Mouse (Mus musculus) heart, postnatal 14 days (tissue): ENCODE measurements around the gene Sult4a1. TPM values are rescaled to one million over a fixed set of nuclear protein-coding genes. Genes with fewer than 3 reads are reported as not detected.

Experiments
- DNase-seq, 2 experiments: peaks; one replicate each; pipeline ENCODE4 v3.0.0; 2021 to 2022
- intact Hi-C: fragments of 180-260 bp; cut with DNase I; formaldehyde crosslinking; loops from one replicate; pipeline ENCODE4 v1.15.1; 2025
- long read RNA-seq, 2 experiments: library from polyadenylated mRNA; stranded (forward); transcript quantifications; one replicate each; pipeline ENCODE4 v2.0.0; 2021
- total RNA-seq, 2 experiments: library from RNA; stranded (reverse); gene quantifications; 2 replicates each; pipeline ENCODE4 v1.2.3; 2021

Sult4a1 gene
- under 1 TPM; 0.14 to 0.17 TPM for total RNA-seq
- long read RNA-seq, experiment 1 = 0 reads
- long read RNA-seq, experiment 2, partial matches to known transcripts = 0 of 1 reads
- long read RNA-seq, experiment 2, other reads (novel, unspliced or antisense) = 0 of 1 reads

DNA sequence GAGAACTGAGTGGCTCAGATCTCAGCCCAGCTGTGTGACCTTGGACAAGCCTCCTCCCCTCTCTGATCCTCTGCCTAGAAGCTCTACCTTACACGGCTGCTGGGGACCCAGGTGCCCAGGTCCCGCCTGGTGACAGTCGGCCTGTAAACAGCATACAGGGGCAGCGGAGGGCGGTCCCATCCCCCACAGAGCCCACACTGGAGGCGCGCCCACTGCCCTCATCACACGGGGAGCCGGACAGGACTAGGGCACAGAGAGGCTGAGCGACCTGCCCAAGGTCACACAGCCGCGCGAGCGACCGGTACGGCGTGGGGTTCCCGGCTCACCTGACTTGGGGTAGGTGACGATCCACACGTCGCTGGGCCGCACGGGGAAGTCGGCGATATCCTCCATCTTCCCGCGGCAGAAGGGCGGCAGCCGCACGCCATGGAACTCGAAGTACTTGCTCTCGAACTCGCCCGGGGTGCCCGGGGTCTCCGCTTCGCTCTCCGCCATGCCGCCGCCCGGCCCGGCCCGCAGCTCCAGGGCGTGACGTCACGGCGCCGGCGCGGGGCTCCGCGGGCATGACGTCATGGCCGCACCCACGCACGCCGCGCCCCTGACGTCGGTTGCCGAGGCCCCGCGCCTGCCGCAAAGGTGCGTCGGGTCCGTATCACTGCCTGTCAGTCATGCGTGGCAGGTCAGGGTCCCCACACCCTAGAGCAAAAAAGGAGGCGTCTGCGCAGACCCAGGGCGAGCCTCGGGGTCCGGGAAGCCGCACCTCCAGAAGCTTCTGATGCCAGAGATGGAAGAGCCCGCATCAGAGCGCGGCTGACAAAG, at the start of gene Sult4a1:
Sult4a1 (minus strand) TSS at position 650 of the 819 bp plus-strand sequence.
- intact Hi-C loops = no loop called here
- no peak for DNase-seq

GRCm38 (mm10) chr15:84140929-84141328, 35.4 kb upstream of the Sult4a1 start:
- intact Hi-C loops = no loop called here
- no peak for DNase-seq

DNA sequence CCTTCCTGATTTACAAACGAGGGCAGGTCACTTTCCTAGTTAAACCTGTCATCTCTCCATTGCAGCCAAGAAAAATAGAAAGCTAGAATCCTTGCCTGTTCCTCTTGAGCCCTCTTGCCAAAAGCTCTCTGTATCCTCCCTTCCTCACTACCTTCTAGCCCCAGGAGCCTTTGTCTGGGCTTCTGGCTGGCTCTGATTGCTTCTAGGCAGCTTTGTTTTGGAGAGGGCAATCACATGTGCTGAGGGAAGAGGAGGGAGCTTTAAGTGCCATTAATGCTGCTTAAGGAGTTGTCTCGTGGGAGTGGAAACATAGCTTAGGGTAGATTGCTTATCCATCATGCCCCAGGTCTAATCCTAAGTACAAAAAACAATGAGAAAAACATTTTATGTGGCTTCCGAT, 34.6 kb upstream of the Sult4a1 start:
- DNase-seq = no peak
- intact Hi-C loops = no loop called here

DNA sequence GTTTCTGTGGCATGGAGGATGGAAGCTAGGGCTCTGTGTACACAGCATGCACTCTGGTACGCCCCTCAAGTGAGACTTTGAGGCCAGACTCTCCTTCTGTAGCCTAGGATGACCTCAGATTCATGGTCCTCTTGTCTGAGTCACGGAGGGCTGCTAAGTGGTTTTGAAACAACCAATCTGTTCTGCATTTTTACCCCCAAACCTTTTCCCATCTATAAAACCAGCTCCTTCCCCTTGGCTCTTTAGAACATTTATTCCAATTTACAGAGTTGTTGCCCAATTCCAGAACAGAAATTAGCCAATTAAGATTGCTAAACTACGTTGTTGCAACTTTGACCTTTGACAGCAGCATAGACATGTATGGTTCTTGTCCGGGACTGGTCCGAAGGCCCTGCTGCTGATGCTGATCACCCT, 34.0 kb upstream of the Sult4a1 start:
- no peak for DNase-seq
- intact Hi-C loops = no loop called here

DNA sequence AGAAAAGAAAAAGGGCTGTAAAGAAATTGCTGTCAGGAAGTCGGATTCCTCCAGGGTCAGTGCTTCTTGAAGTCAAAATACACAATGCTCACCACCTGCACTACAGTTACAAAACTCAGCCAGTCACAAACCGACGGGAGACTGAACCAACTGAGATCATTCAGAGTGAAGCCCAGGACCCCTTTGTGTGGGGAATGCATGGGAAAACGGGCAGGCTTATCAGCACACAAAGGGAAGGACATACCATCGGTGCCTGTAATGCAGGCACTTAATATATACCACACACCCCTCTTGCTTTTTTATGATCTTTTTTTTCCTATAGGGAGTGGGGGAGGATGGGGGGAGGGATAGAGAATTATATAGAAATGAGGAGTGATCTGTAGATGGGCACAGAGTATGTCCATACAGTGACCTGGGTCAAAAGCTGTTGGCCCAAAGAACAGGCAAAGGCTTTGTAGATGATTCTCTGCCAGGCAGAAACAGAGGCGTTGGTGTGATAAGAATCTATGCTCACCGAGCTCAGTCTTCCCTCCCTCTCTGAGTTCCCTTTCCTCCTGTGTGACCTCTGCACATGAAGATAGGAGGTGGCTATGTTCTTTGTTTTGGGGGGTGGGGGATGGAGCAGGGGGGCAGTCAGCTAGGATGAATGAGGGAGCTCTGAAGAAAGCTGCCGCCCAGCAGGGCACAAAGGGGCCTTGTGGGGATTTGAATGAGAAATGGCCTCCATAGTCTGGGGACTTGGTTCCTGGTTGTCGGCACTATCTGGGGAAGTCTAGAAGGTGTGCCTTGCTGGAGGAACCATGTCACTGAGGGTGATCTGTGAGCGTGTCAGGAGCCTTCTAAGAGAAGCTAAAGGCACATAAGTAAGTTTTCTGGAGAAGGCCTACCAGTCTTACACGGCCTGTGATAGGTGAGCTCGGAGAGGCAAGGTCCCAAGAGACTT, 31.2 kb upstream of the Sult4a1 start:
- intact Hi-C loops = no loop called here
- DNase-seq = no peak

- intact Hi-C loops = no loop called here
- peak in 1 of 2 experiments; percentile 47 for DNase-seq
Observed at GRCm38 (mm10) chr15:84135472-84135871, 29.9 kb upstream of the Sult4a1 start.

DNA sequence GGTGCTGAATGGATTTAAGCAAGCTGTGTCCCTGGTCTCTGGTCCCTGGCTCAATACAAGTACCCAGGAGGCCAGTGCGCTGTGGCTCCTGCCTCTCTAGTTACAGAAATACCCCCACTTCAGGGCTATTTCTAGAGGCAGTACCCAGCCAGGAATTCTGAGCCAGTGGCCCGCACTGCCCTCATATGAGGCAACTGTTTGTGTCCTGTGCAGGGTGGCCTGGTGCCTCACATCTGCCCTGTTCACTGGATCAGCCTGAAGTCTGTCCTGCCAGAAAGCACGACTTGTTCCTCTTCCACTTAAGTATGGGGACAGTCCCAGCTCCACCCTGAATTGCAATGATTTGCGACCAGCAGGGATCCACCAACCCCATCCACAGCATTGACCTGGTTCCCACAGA, 27.9 kb upstream of the Sult4a1 start:
- peak; percentile 54 to 67 for DNase-seq
- intact Hi-C loops = no loop called here

DNA sequence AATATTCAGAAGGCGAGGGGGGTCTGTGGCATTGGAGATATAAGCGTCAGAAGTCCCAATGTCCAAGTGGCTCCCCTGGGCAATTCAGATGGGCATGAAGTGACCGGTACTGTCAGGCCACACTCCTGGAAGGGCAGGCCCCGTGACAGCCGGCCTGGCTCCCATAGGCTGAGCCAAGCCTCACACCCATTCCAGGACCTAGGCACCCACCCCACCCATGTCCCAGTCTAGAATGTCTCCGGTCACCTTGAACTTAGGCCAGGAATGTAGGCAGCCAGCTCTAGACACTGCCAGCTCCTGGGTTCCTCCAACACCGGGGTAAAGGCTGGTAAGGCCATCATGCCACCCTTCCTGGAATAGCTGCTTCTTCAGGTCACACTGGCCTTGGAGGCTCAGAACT, 26.4 kb upstream of the Sult4a1 start:
- intact Hi-C loops = no loop called here
- DNase-seq = peak; percentile 62 to 76

DNA sequence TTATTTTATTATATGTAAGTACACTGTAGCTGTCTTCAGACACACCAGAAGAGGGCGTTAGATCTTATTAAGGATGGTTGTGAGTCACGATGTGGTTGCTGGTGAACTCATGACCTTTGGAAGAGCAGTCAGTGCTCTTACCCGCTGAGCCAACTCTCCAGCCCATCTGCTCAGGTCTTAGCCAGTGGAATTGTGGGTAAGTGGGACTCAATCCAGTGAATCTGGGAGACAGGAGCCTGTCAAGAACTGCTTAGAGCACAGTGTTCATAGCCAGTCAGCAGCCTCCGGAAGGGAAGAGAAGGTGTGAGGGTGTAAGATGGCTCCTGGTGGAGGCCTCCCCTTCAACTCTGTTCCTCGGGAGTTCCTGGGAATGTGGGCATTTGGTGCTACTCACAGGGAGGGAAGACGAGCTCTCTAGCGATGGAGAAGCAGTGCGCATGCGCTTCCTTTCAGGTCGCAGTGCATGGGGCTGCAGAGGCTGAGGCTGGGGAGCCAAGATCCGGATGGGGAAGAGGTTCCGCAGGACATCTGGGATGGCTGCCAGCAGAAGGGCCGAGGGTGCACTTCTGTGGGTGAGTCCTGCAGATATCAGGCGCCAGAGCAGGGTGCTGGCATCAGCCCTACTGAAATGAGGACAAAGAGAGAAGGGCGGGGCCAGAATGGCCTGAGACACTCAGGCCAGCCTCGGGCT, 25.7 kb upstream of the Sult4a1 start:
- DNase-seq = peak; percentile 79 to 87

GRCm38 (mm10) chr15:84126871-84127270, 21.3 kb upstream of the Sult4a1 start:
- intact Hi-C loops = no loop called here
- peak in 1 of 2 experiments; percentile 24 for DNase-seq

More for the DNA sequence above, 25.7 kb upstream of the Sult4a1 start:
- intact Hi-C loops = no loop called here

DNA sequence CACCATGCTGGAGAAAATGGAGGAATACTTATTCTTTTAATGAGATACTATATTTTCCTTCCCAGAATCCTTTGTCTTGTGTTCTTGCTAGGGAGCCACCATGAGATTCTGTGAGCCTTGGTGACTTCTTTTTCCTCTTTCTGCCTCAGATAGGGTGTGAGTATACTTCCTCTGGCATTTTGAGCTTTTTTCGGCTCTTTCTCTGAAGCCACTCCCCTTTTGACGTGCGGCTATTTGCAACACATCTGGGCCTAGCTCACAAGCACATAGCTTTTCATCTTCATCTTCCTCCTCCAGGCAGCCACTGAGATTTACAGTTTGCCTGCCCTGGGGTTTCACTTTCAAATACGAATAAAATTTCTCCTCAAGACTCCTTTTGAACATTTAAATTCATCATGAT, 20.9 kb upstream of the Sult4a1 start:
- no peak for DNase-seq
- intact Hi-C loops = no loop called here

DNA sequence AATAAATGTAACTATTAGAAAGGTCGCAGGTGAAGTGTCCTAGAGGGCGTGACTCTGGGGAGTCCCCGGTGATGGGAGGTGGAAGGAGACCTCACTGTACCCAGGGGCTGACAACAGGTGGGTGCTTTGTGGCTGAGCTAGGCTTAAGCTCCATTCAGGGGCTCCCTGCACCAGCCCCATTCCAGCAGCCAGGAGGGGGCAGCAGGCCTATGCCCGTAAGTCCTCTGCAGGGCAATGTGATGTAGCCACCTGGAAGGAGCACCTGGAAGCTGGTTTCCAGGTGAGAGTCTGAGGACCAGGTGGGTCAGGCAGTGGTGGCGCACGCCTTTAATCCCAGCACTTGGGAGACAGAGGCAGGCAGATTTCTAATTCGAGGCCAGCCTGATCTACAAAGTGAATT, 18.5 kb upstream of the Sult4a1 start:
- intact Hi-C loops = loop anchor here (2.0 to 5.0 kb wide), 2 partner anchors 45 to 508 kb away; no protein-coding TSS in a partner anchor
- no peak for DNase-seq

GRCm38 (mm10) chr15:84123075-84123474, 17.5 kb upstream of the Sult4a1 start, which contains the start of gene Pnpla5:
Gene Pnpla5 (minus strand): TSS chr15:84123175.
- DNase-seq = no peak
- intact Hi-C loops = loop anchor here (5.0 kb wide), 1 partner anchor 509 kb away; no protein-coding TSS in a partner anchor

GRCm38 (mm10) chr15:84121036-84121435, 15.5 kb upstream of the Sult4a1 start:
- DNase-seq = no peak
- intact Hi-C loops = loop anchor here (5.0 kb wide), 1 partner anchor 511 kb away; no protein-coding TSS in a partner anchor

GRCm38 (mm10) chr15:84120612-84121011, 15.1 kb upstream of the Sult4a1 start:
- intact Hi-C loops = loop anchor here (5.0 kb wide), 1 partner anchor 512 kb away; no protein-coding TSS in a partner anchor
- DNase-seq = peak in 1 of 2 experiments; percentile 32

GRCm38 (mm10) chr15:84116466-84116865, 10.9 kb upstream of the Sult4a1 start:
- intact Hi-C loops = loop anchor here (10.0 kb wide), 1 partner anchor 498 kb away; no protein-coding TSS in a partner anchor
- DNase-seq = no peak

GRCm38 (mm10) chr15:84115727-84116126, 10.2 kb upstream of the Sult4a1 start:
- DNase-seq = peak in 1 of 2 experiments; percentile 20
- intact Hi-C loops = loop anchor here (10.0 kb wide), 1 partner anchor 499 kb away; no protein-coding TSS in a partner anchor

- intact Hi-C loops = loop anchor here (10.0 kb wide), 1 partner anchor 501 kb away; no protein-coding TSS in a partner anchor
- no peak for DNase-seq
Observed at GRCm38 (mm10) chr15:84113873-84114272, 8.3 kb upstream of the Sult4a1 start.

DNA sequence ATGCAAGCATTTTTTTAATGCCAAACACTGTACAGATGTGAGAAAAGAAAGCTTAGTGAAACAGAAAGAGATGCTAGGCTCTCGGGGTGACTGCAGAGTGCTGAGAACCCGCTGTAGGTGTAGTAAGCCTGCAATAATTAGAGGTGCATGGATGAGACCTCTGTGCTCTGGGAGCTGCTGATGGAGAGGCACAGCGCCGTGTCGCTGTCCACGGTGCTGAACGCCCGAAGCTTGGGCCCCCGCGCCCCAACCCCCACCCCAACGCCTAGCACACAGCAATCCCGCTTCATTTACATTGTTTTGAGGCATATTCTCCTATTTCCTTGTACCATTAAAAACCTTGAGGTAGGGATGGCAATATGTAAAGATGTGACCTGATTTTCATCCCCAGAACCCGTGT, 3.3 kb upstream of the Sult4a1 start:
- DNase-seq = peak; percentile 51 to 57
- intact Hi-C loops = no loop called here
